ENCODE assay signal across 26 mouse cellular contexts in genomic region chr14:47178851-47179250, GRCm38 (mm10).
"Had no signal": no experiment of that assay in that cellular context is flagged by ENCODE, and none has a peak within 500 bp of the region (broad histone marks: within the 10 kb centered on the region; RNA-seq: fewer than 3 reads in every experiment).

No protein-coding gene starts in this region.

- H3K4me1 ChIP-seq: liver, embryonic 13.5 days; midbrain, embryonic 10.5 days; midbrain, embryonic 12.5 days; midbrain, embryonic 15.5 days; neural tube, embryonic 12.5 days had no signal

- DNase-seq: left cerebral cortex, postnatal 4 days; liver; liver, embryonic 13.5 days; liver, postnatal 0 days; lung, adult 18-20 months; lung, embryonic 14.5 days; lung, postnatal 10 days; lung, postnatal 14 days; lung, postnatal 36 days; lung, postnatal 4 days; midbrain, embryonic 14.5 days had no signal

- H3K27ac ChIP-seq: limb, embryonic 12.5 days; limb, embryonic 13.5 days; liver, embryonic 12.5 days; liver, embryonic 13.5 days; liver, embryonic 14.5 days; liver, embryonic 15.5 days; midbrain, embryonic 10.5 days; midbrain, embryonic 12.5 days; midbrain, embryonic 13.5 days; midbrain, embryonic 15.5 days; neural tube, embryonic 12.5 days had no signal

- H3K36me3 ChIP-seq: limb, embryonic 10.5 days; limb, embryonic 12.5 days; limb, embryonic 13.5 days; limb, embryonic 15.5 days; liver, embryonic 12.5 days; liver, embryonic 13.5 days; liver, embryonic 15.5 days; lung, embryonic 15.5 days; midbrain, embryonic 10.5 days; midbrain, embryonic 12.5 days; midbrain, embryonic 13.5 days; midbrain, embryonic 15.5 days; neural tube, embryonic 12.5 days had no signal

- H3K9ac ChIP-seq: limb, embryonic 12.5 days; limb, embryonic 13.5 days; limb, embryonic 15.5 days; liver, embryonic 12.5 days; liver, embryonic 13.5 days; liver, embryonic 14.5 days; liver, embryonic 15.5 days; liver, postnatal 0 days; lung, embryonic 14.5 days; lung, embryonic 15.5 days; midbrain, embryonic 12.5 days; midbrain, embryonic 13.5 days; midbrain, embryonic 15.5 days; neural tube, embryonic 12.5 days had no signal

- H3K27me3 ChIP-seq: limb, embryonic 12.5 days; limb, embryonic 13.5 days; limb, embryonic 15.5 days; liver, embryonic 13.5 days; liver, embryonic 15.5 days; lung, embryonic 15.5 days; megakaryocyte, embryonic 14.5 days; midbrain, embryonic 12.5 days; midbrain, embryonic 13.5 days; midbrain, embryonic 15.5 days; neural tube, embryonic 12.5 days had no signal

- H3K4me3 ChIP-seq: limb, embryonic 10.5 days; limb, embryonic 12.5 days; liver, embryonic 12.5 days; liver, embryonic 13.5 days; liver, embryonic 15.5 days; lung, embryonic 15.5 days; midbrain, embryonic 10.5 days; midbrain, embryonic 12.5 days; midbrain, embryonic 13.5 days; midbrain, embryonic 15.5 days; myocyte; neural tube, embryonic 12.5 days had no signal
